Mouse (Mus musculus): ENCODE results near the gene Abcc12. TPM values are rescaled to one million over a fixed set of nuclear protein-coding genes. Genes with fewer than 3 reads are reported as not detected.

Gene Abcc12
- polyA plus RNA-seq (2017; shearing (Covaris generic)) = under 1 TPM; 0.04 to 0.36 TPM

DNA sequence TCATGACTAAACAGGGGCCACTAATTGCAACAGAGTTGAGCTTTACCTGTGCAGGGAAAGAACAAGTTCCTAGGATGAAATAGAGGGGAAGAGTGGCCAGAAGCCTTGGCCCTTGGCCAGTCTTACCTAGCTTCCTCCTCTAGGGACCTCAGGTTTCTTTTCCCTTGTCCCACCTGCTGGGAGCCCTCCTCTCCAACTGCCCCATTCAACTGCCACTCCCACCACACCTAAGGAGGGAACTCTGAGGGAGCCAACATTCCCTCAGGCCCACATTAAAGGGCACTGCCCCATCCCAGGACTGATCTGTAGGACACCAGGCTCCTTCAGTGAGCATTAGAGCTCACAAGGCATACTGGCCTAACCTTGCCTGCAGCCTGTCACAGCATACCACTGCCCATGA lies at the start of gene Abcc12:
Gene Abcc12, minus strand, starts transcription at position 229 of the 400 bp plus-strand sequence.

GRCm38 (mm10) chr8:86623911-86624731 lies 43.6 kb upstream of the Abcc12 start, which contains the start of gene Lonp2:
Lonp2 (plus strand) TSS chr8:86624043.

Other genes with a start within 250 kb of the Abcc12 start
- gene Lonp2, start 43.4 kb upstream of the Abcc12 start, polyA plus RNA-seq (2017; shearing (Covaris generic)) = 100 to 1,000 TPM; 115 to 136 TPM
- gene Gm10638, start 165.0 kb upstream of the Abcc12 start, polyA plus RNA-seq (2017; shearing (Covaris generic)) = 1 to 10 TPM; 1.7 to 2.3 TPM
- 10 to 100 TPM; 28.2 to 42.3 TPM for gene Siah1a, start 165.2 kb upstream of the Abcc12 start, polyA plus RNA-seq (2017; shearing (Covaris generic))